Comparison of ENCODE assay signal across 8 mouse cellular contexts in genomic region chr6:91617031-91617596, GRCm38 (mm10).
DNase-seq lines count a peak whose midpoint lies in the region; ATAC-seq lines count a peak whose summit lies in the region.

No protein-coding gene starts in this region.

- no peaks in the 10 kb centered on the region for H3K27me3 ChIP-seq in forebrain, embryonic 16.5 days (replicated peaks; ENCODE audit: control insufficient read depth, insufficient read depth, low read length)
- H3K27me3 ChIP-seq in megakaryocyte, embryonic 14.5 days (replicated peaks), result peaks cover 34% of the 10 kb centered on the region

- peaks cover 15% of the 10 kb centered on the region for H3K4me1 ChIP-seq in forebrain, embryonic 16.5 days (replicated peaks; ENCODE audit: control insufficient read depth, insufficient read depth, low read length)
- peaks cover 28% of the 10 kb centered on the region for H3K4me1 ChIP-seq in megakaryocyte, embryonic 14.5 days

- peak overlapping the region; percentile 60 for H3K9ac ChIP-seq in forebrain, embryonic 16.5 days (replicated peaks; ENCODE audit: low read depth, low read length)

- H3K27ac ChIP-seq in forebrain, embryonic 16.5 days (ENCODE audit: low read length), result peak overlapping the region; percentile 83

- H3K4me3 ChIP-seq in forebrain, embryonic 16.5 days (replicated peaks; ENCODE audit: low read length), result peak overlapping the region; percentile 38
- H3K4me3 ChIP-seq in megakaryocyte, embryonic 14.5 days (replicated peaks), result peak overlapping the region; percentile 81

- no peaks in the 10 kb centered on the region for H3K36me3 ChIP-seq in forebrain, embryonic 16.5 days (ENCODE audit: control insufficient read depth, insufficient read depth)
- H3K36me3 ChIP-seq in megakaryocyte, embryonic 14.5 days (replicated peaks; ENCODE audit: low read length), result no peaks in the 10 kb centered on the region

- peak overlapping the region; percentile 55 for H3K4me2 ChIP-seq in forebrain, embryonic 16.5 days (ENCODE audit: low read length)

- ATAC-seq in forebrain, embryonic 16.5 days, result peak; percentile 97
- peak; percentile 99 for ATAC-seq in inflammation-experienced regulatory T-cells, adult 6 months

- no peaks in the 10 kb centered on the region for H3K9me3 ChIP-seq in forebrain, embryonic 16.5 days (ENCODE audit: control insufficient read depth, low read length)
- H3K9me3 ChIP-seq in megakaryocyte, embryonic 14.5 days, result peaks cover 12% of the 10 kb centered on the region

- WGBS in forebrain, embryonic 16.5 days, result under 1% methylated on average over 13 of the region's 13 CpGs

- peak; percentile 93 for DNase-seq in ES-CJ7 (ENCODE audit: low read depth, low spot score)
- peak; percentile 17 for DNase-seq in c-Kit-positive CD71-positive TER-119-positive erythroid progenitor cells, embryonic 14.5 days (ENCODE audit: low spot score)
- peak; percentile 43 to 75 for DNase-seq in left cerebral cortex, adult 9 months (ENCODE audit: low spot score in 2 of 2)
- DNase-seq in right cerebral cortex, postnatal 36 days (ENCODE audit: low spot score in 2 of 2), result peak; percentile 53 to 62
- no peak for DNase-seq in testis, postnatal 14 days (ENCODE audit: low spot score)
